Mouse (Mus musculus) 3134 (cell line): ENCODE measurements around the gene Btbd6.

ENCODE experiments used
- DNase-seq: peaks from one replicate; pipeline ENCODE4 v3.0.0-alpha.2; 2011; ENCODE audit warnings: low spot score; ENCODE audit not compliant: insufficient read length; ENCODE audit errors: extremely low read depth

The Btbd6 gene

GRCm38 (mm10) chr12:112976371-112977073 is at the start of gene Btbd6:
Gene Btbd6, plus strand, starts transcription at chr12:112976482.
- DNase-seq: peak; percentile 83

- DNase-seq: no peak
Measured at GRCm38 (mm10) chr12:112927265-112927664, 49.0 kb upstream of the Btbd6 start.

- no peak for DNase-seq
Measured at GRCm38 (mm10) chr12:112928401-112929241, 47.7 kb upstream of the Btbd6 start.

- no peak for DNase-seq
Measured at GRCm38 (mm10) chr12:112929562-112930352, 46.5 kb upstream of the Btbd6 start, which contains the start of gene Jag2. Gene Jag2, minus strand, starts transcription at chr12:112929776.

GRCm38 (mm10) chr12:112932647-112933046 is 43.6 kb upstream of the Btbd6 start:
- DNase-seq: no peak

- peak; percentile 86 for DNase-seq
Measured at GRCm38 (mm10) chr12:112937906-112938305, 38.4 kb upstream of the Btbd6 start.

- no peak for DNase-seq
Measured at GRCm38 (mm10) chr12:112938366-112938765, 37.9 kb upstream of the Btbd6 start.

- no peak for DNase-seq
Measured at GRCm38 (mm10) chr12:112938873-112939565, 37.3 kb upstream of the Btbd6 start.

- DNase-seq: no peak
Measured at GRCm38 (mm10) chr12:112940238-112940637, 36.0 kb upstream of the Btbd6 start.

GRCm38 (mm10) chr12:112940710-112941109 is 35.6 kb upstream of the Btbd6 start:
- no peak for DNase-seq

- DNase-seq: no peak
Measured at GRCm38 (mm10) chr12:112941156-112941775, 35.0 kb upstream of the Btbd6 start.

- peak; percentile 75 for DNase-seq
Measured at GRCm38 (mm10) chr12:112941776-112942713, 34.2 kb upstream of the Btbd6 start, which contains the start of gene Nudt14. Gene Nudt14, minus strand, starts transcription at chr12:112942124.

- no peak for DNase-seq
Measured at GRCm38 (mm10) chr12:112943669-112944068, 32.6 kb upstream of the Btbd6 start.

- no peak for DNase-seq
Measured at GRCm38 (mm10) chr12:112947307-112947706, 29.0 kb upstream of the Btbd6 start.

- peak; percentile 85 for DNase-seq
Measured at GRCm38 (mm10) chr12:112950040-112950760, 26.1 kb upstream of the Btbd6 start.

- no peak for DNase-seq
Measured at GRCm38 (mm10) chr12:112950761-112951129, 25.5 kb upstream of the Btbd6 start.

- DNase-seq: no peak
Measured at GRCm38 (mm10) chr12:112951150-112951842, 25.0 kb upstream of the Btbd6 start.

- peak; percentile 78 for DNase-seq
Measured at GRCm38 (mm10) chr12:112952433-112952832, 23.8 kb upstream of the Btbd6 start.
